Comparison of ENCODE assay signal across 16 mouse cellular contexts in the genomic region with DNA sequence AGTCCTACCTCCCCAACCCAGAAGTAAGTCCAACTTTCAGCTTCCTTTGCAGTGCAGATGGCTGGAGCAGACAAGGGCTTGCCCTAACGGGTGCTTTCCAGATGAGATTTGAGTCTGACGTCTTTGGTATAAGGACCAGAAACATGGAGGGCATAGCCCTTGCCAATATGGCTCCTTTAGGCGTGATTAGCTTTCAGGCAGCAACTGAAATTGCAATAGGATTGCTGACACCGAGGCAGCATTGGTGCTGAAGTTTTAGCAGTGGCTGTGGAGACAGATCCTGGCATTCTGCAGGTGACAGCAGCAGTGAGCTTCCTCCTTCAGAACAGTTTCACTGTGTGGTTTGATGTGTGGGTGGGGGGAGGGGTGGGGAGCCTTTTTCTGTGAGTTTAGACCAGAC. TPM values are rescaled to one million over a fixed set of nuclear protein-coding genes. Genes with fewer than 3 reads are reported as not detected.
DNase-seq lines count a peak whose midpoint lies in the region; ATAC-seq and TF ChIP-seq lines count a peak whose summit lies in the region.
"Had no signal": no experiment of that assay in that cellular context is flagged by ENCODE, and none has a peak within 500 bp of the region (broad histone marks: within the 10 kb centered on the region; RNA-seq: fewer than 3 reads in every experiment).

No protein-coding gene starts in this region.

- peak overlapping the region; percentile 80 for H3K4me2 ChIP-seq in CH12.LX (ENCODE audit: insufficient read depth, low read depth, poor library complexity, severe bottlenecking)
- H3K4me2 ChIP-seq in hindbrain, embryonic 13.5 days = no peak overlapping the region
- H3K4me2 ChIP-seq: heart, embryonic 12.5 days; hindbrain, embryonic 14.5 days; midbrain, embryonic 12.5 days; neural tube, embryonic 13.5 days had no signal

- no peak for TF ChIP-seq CTCF in CH12.LX (conservative IDR thresholded peaks at IDR 0.05 in 1 of 2, IDR thresholded peaks at IDR 0.05 in 1 of 2; ENCODE audit: low read depth in 2 of 2, low read length in 2 of 2)

- H3K79me2 ChIP-seq in CH12.LX (replicated peaks; ENCODE audit: control insufficient read depth, extremely low read depth, insufficient read depth, poor library complexity, severe bottlenecking) = peaks cover 60% of the 10 kb centered on the region

- no peaks in the 10 kb centered on the region for H3K9me3 ChIP-seq in CH12.LX (replicated peaks; ENCODE audit: low read length)
- no peaks in the 10 kb centered on the region for H3K9me3 ChIP-seq in hindbrain, embryonic 13.5 days
- H3K9me3 ChIP-seq: heart, embryonic 12.5 days; midbrain, embryonic 12.5 days; neural tube, embryonic 13.5 days had no signal

- peak; percentile 57 for ATAC-seq in inflammation-experienced regulatory T-cells, adult 6 months
- ATAC-seq in hindbrain, embryonic 13.5 days (ENCODE audit: low FRiP score) = no peak

- peak; percentile 85 for DNase-seq in A20 (ENCODE audit: low read depth, low spot score)
- DNase-seq in CH12.LX (ENCODE audit: extremely low read depth) = peak; percentile 75
- peak; percentile 73 for DNase-seq in splenic B cell, adult 2 months (ENCODE audit: low read depth, low spot score)
- no peak for DNase-seq in left cerebral cortex, adult 18-20 months (ENCODE audit: low spot score in 2 of 2)
- DNase-seq in layer of hippocampus, adult 9-11 months = no peak
- DNase-seq: left cerebral cortex, postnatal 4 days; lung, adult 18-20 months had no signal

- peak overlapping the region; percentile 59 for H3K27ac ChIP-seq in CH12.LX (ENCODE audit: insufficient read depth, low read depth)
- no peak overlapping the region for H3K27ac ChIP-seq in hindbrain, embryonic 13.5 days
- H3K27ac ChIP-seq: hindbrain, embryonic 14.5 days; midbrain, embryonic 12.5 days; neural tube, embryonic 13.5 days had no signal

- TF ChIP-seq POLR2A in CH12.LX (IDR thresholded peaks at IDR 0.05; ENCODE audit: low read depth, low read length) = no peak

- dilution Hi-C loops in CH12.LX (cut with MboI; ENCODE audit: extremely low pct_ligation_motif_present, extremely low pct_unique_long_range_greater_than_20kb, low sequenced_read_pairs) = no loop called here

- WGBS in hindbrain, embryonic 13.5 days = 80% methylated on average over 4 of the region's 4 CpGs

- H3K36me3 ChIP-seq in CH12.LX (replicated peaks in 1 of 2; ENCODE audit: control insufficient read depth in 1 of 2, insufficient read depth in 1 of 2, low read length in 1 of 2) = peaks cover 22 to 57% of the 10 kb centered on the region in 2 experiments
- H3K36me3 ChIP-seq in splenic B cell, adult 2 months (ENCODE audit: control insufficient read depth, insufficient read depth, low read length, poor library complexity, severe bottlenecking) = peaks cover 3% of the 10 kb centered on the region; the same call in 1 of the 2 replicates
- H3K36me3 ChIP-seq in hindbrain, embryonic 13.5 days = no peaks in the 10 kb centered on the region
- H3K36me3 ChIP-seq: heart, embryonic 12.5 days; midbrain, embryonic 12.5 days; neural tube, embryonic 13.5 days had no signal

- TF ChIP-seq RAD21 in CH12.LX (IDR thresholded peaks at IDR 0.05; ENCODE audit: low read depth, low read length) = no peak

- no peak overlapping the region for H3K9ac ChIP-seq in CH12.LX (ENCODE audit: insufficient read depth, low read depth)
- H3K9ac ChIP-seq in hindbrain, embryonic 13.5 days = no peak overlapping the region
- H3K9ac ChIP-seq: heart, embryonic 12.5 days; hindbrain, embryonic 14.5 days; midbrain, embryonic 12.5 days; neural tube, embryonic 13.5 days had no signal

- H3K4me3 ChIP-seq in CH12.LX (replicated peaks in 1 of 3; ENCODE audit: low read depth in 2 of 3, low read length in 2 of 3, poor library complexity in 1 of 3) = peak overlapping the region in 1 of 3 experiments; percentile 1
- no peak overlapping the region for H3K4me3 ChIP-seq in hindbrain, embryonic 13.5 days
- H3K4me3 ChIP-seq: erythroblast, embryonic 14.5 days; heart, embryonic 12.5 days; midbrain, embryonic 12.5 days; neural tube, embryonic 13.5 days had no signal

- no peaks in the 10 kb centered on the region for H3K27me3 ChIP-seq in CH12.LX (replicated peaks)
- no peaks in the 10 kb centered on the region for H3K27me3 ChIP-seq in splenic B cell, adult 2 months (ENCODE audit: control insufficient read depth, insufficient read depth, low read length, poor library complexity, severe bottlenecking)
- no peaks in the 10 kb centered on the region for H3K27me3 ChIP-seq in hindbrain, embryonic 13.5 days
- H3K27me3 ChIP-seq: heart, embryonic 12.5 days; midbrain, embryonic 12.5 days; neural tube, embryonic 13.5 days had no signal

- in situ Hi-C loops in CH12.LX (cut with MboI; ENCODE audit: low pct_ligation_motif_present, low pct_unique_long_range_greater_than_20kb, low sequenced_read_pairs) = no loop called here

- TF ChIP-seq EP300 in CH12.LX (IDR thresholded peaks at IDR 0.05; ENCODE audit: low read length) = peak; percentile 43; the same call in 1 of the 2 replicates

- H3K4me1 ChIP-seq in CH12.LX (ENCODE audit: control insufficient read depth in 1 of 2, insufficient read depth in 2 of 2) = peaks cover 21 to 59% of the 10 kb centered on the region in 2 experiments
- no peaks in the 10 kb centered on the region for H3K4me1 ChIP-seq in hindbrain, embryonic 13.5 days (replicated peaks)
- H3K4me1 ChIP-seq: heart, embryonic 12.5 days; midbrain, embryonic 12.5 days; neural tube, embryonic 13.5 days had no signal

TF ChIP-seq in CH12.LX, 34 proteins besides CTCF, POLR2A, EP300 and RAD21:
- TF ChIP-seq ZNF384 (IDR thresholded peaks at IDR 0.05; ENCODE audit: low read depth, low read length) = no peak
- TF ChIP-seq RCOR1 (conservative IDR thresholded peaks at IDR 0.05; ENCODE audit: low read depth, low read length) = 0 out of 2 replicates have a peak, but pooled peaks have one; percentile 10
- TF ChIP-seq TCF12 (IDR thresholded peaks at IDR 0.05; ENCODE audit: low read depth, low read length) = peak; percentile 43; the same call in 1 of the 2 replicates
- no peak for TF ChIP-seq POLR2AphosphoS2 (IDR thresholded peaks at IDR 0.05; ENCODE audit: low read depth, low read length)
- TF ChIP-seq IRF4 (IDR thresholded peaks at IDR 0.05; ENCODE audit: low read depth, low read length) = peak; percentile 39
- TF ChIP-seq ETS1 (conservative IDR thresholded peaks at IDR 0.05; ENCODE audit: low read depth, low read length) = 0 out of 2 replicates have a peak, but pooled peaks have one; percentile 17
- TF ChIP-seq NRF1 (IDR thresholded peaks at IDR 0.05; ENCODE audit: low read depth, low read length) = 0 out of 2 replicates have a peak, but pooled peaks have one; percentile 11
- TF ChIP-seq PAX5 (IDR thresholded peaks at IDR 0.05; ENCODE audit: low read length) = no peak
- no peak for TF ChIP-seq GABPA (IDR thresholded peaks at IDR 0.05; ENCODE audit: insufficient replicate concordance, low read depth, low read length)
- peak; percentile 38; the same call in 1 of the 2 replicates for TF ChIP-seq ELF1 (IDR thresholded peaks at IDR 0.05; ENCODE audit: low read depth, low read length)
- TF ChIP-seq CHD2 (IDR thresholded peaks at IDR 0.05; ENCODE audit: low read length) = peak; percentile 71; the same call in 1 of the 2 replicates
- peak; percentile 69; the same call in 1 of the 2 replicates for TF ChIP-seq MAZ (IDR thresholded peaks at IDR 0.05; ENCODE audit: low read depth, low read length)
- TF ChIP-seq BHLHE40 (IDR thresholded peaks at IDR 0.05; ENCODE audit: low read depth, low read length) = peak; percentile 74
TF ChIP-seq in CH12.LX: peak in this region for 9.

RNA-seq across cellular contexts. Expression of a gene that starts 49.6 kb away (rescaled TPM):
- total RNA-seq in CH12.LX (2012; rRNA removed) (not detected in 2 replicates), CH12.LX (2014; rRNA removed) (0.65 TPM in 1 of 2 replicates, not detected in the other)
- 0.33 and 0.56 TPM in 2 replicates for polyA plus RNA-seq in CH12.LX (2012; ENCODE audit: insufficient read length, low read depth)
- polyA plus RNA-seq in inflammation-experienced regulatory T-cells, adult 6 months (2017; shearing (Covaris generic)) = 10 to 100 TPM; 57.4 to 70.4 (median 60.4) TPM
- not detected in 2 replicates for polyA plus RNA-seq in hindbrain, embryonic 13.5 days (2015; fragmentation: Nextera tagmentation; extraction: Ambion mirVana)
- not detected for total RNA-seq in left cerebral cortex, adult 18-20 months (2021)
- total RNA-seq: ES-E14; layer of hippocampus, postnatal 10 days; left cerebral cortex, postnatal 4 days had no signal
- polyA plus RNA-seq: erythroblast, embryonic 14.5 days; heart, embryonic 12.5 days; hindbrain, embryonic 14.5 days; midbrain, embryonic 12.5 days; neural tube, embryonic 13.5 days had no signal

Comparison
In these comparisons a context has a peak if more than half of its experiments do, and no peak if none do; other contexts are left out.
1. DNase-seq: peak in A20 (single experiment), CH12.LX (single experiment) and splenic B cell, adult 2 months (single experiment); none in left cerebral cortex, adult 18-20 months (0 of 2) and layer of hippocampus, adult 9-11 months (single experiment).
2. RNA of a gene that starts 49.6 kb away (polyA plus RNA-seq): 57.4 to 70.4 TPM in inflammation-experienced regulatory T-cells, adult 6 months; 0.33 to 0.56 TPM in CH12.LX and not detected in hindbrain, embryonic 13.5 days; every median in the first group is over 10 times any median in the second.